In genomic region chr15:93456005-93456404, GRCm38 (mm10) we compare ENCODE assay signal across 13 mouse cellular contexts. TPM values are rescaled to one million over a fixed set of nuclear protein-coding genes. Genes with fewer than 3 reads are reported as not detected.
DNase-seq lines count a peak whose midpoint lies in the region; ATAC-seq and TF ChIP-seq lines count a peak whose summit lies in the region.
"Had no signal": no experiment of that assay in that cellular context is flagged by ENCODE, and none has a peak within 500 bp of the region (broad histone marks: within the 10 kb centered on the region; RNA-seq: fewer than 3 reads in every experiment).

No protein-coding gene starts in this region.

- no peak overlapping the region for H3K27ac ChIP-seq in heart, postnatal 0 days (ENCODE audit: low read depth)
- H3K27ac ChIP-seq in left cerebral cortex, adult 2 months, result no peak overlapping the region
- no peak overlapping the region for H3K27ac ChIP-seq in CH12.LX (ENCODE audit: insufficient read depth, low read depth)
- H3K27ac ChIP-seq: lung, embryonic 15.5 days; midbrain, embryonic 12.5 days had no signal

- H3K9ac ChIP-seq in heart, postnatal 0 days (replicated peaks; ENCODE audit: low read depth, low read length), result no peak overlapping the region
- no peak overlapping the region for H3K9ac ChIP-seq in CH12.LX (ENCODE audit: insufficient read depth, low read depth)
- H3K9ac ChIP-seq: heart, embryonic 12.5 days; lung, embryonic 15.5 days; midbrain, embryonic 12.5 days had no signal

- peak; percentile 44 for TF ChIP-seq RAD21 in CH12.LX (IDR thresholded peaks at IDR 0.05; ENCODE audit: low read depth, low read length)

- no peaks in the 10 kb centered on the region for H3K9me3 ChIP-seq in heart, postnatal 0 days (replicated peaks; ENCODE audit: control insufficient read depth, low read length)
- H3K9me3 ChIP-seq in CH12.LX (replicated peaks; ENCODE audit: low read length), result no peaks in the 10 kb centered on the region
- H3K9me3 ChIP-seq: heart, embryonic 12.5 days; lung, embryonic 15.5 days; midbrain, embryonic 12.5 days had no signal

- no peak for ATAC-seq in heart, postnatal 0 days (ENCODE audit: insufficient read depth, low read depth)

- 0 out of 2 replicates have a peak, but pooled peaks cover 2% of the 10 kb centered on the region for H3K79me2 ChIP-seq in CH12.LX (replicated peaks; ENCODE audit: control insufficient read depth, extremely low read depth, insufficient read depth, poor library complexity, severe bottlenecking)

- H3K36me3 ChIP-seq in heart, postnatal 0 days (replicated peaks; ENCODE audit: control insufficient read depth, insufficient read depth, low read length), result 0 out of 2 replicates have a peak, but pooled peaks cover 12% of the 10 kb centered on the region
- peaks cover 29 to 77% of the 10 kb centered on the region in 2 experiments for H3K36me3 ChIP-seq in CH12.LX (replicated peaks in 1 of 2; ENCODE audit: control insufficient read depth in 1 of 2, insufficient read depth in 1 of 2, low read length in 1 of 2)
- H3K36me3 ChIP-seq: midbrain, embryonic 12.5 days had no signal

- H3K4me2 ChIP-seq in heart, postnatal 0 days (ENCODE audit: low read depth, low read length), result no peak overlapping the region
- no peak overlapping the region for H3K4me2 ChIP-seq in CH12.LX (ENCODE audit: insufficient read depth, low read depth, poor library complexity, severe bottlenecking)
- H3K4me2 ChIP-seq: heart, embryonic 12.5 days; lung, embryonic 15.5 days; midbrain, embryonic 12.5 days had no signal

- no peak for TF ChIP-seq EP300 in heart, postnatal 0 days (IDR thresholded peaks at IDR 0.05; ENCODE audit: low read depth)
- no peak for TF ChIP-seq EP300 in CH12.LX (IDR thresholded peaks at IDR 0.05; ENCODE audit: low read length)

- intact Hi-C loops in heart, postnatal 10 days (cut with DNase I), result no loop called here
- intact Hi-C loops in left cerebral cortex, adult 2 months (cut with DNase I), result no loop called here
- intact Hi-C loops in left cerebral cortex, postnatal 14 days (cut with DNase I), result no loop called here

- no peaks in the 10 kb centered on the region for H3K27me3 ChIP-seq in heart, postnatal 0 days (ENCODE audit: control insufficient read depth, insufficient read depth, low read length)
- H3K27me3 ChIP-seq in CH12.LX (replicated peaks), result no peaks in the 10 kb centered on the region
- H3K27me3 ChIP-seq: heart, embryonic 12.5 days; lung, embryonic 15.5 days; midbrain, embryonic 12.5 days had no signal

- no peak overlapping the region for H3K4me3 ChIP-seq in heart, postnatal 0 days (ENCODE audit: low read depth, low read length)
- no peak overlapping the region for H3K4me3 ChIP-seq in left cerebral cortex, adult 2 months
- H3K4me3 ChIP-seq in CH12.LX (replicated peaks in 1 of 3; ENCODE audit: low read depth in 2 of 3, low read length in 2 of 3, poor library complexity in 1 of 3), result no peak overlapping the region
- H3K4me3 ChIP-seq: heart, embryonic 12.5 days; lung, embryonic 15.5 days; midbrain, embryonic 12.5 days had no signal

- dilution Hi-C loops in CH12.LX (cut with MboI; ENCODE audit: extremely low pct_ligation_motif_present, extremely low pct_unique_long_range_greater_than_20kb, low sequenced_read_pairs), result no loop called here

- no peak for DNase-seq in heart, postnatal 0 days (ENCODE audit: low spot score)
- no peak for DNase-seq in heart, postnatal 10 days
- DNase-seq in left cerebral cortex, adult 2 months (ENCODE audit: extremely low spot score in 1 of 2, low spot score in 2 of 2), result no peak
- no peak for DNase-seq in left cerebral cortex, postnatal 14 days (ENCODE audit: low spot score in 2 of 2)
- peak; percentile 23 for DNase-seq in CH12.LX (ENCODE audit: extremely low read depth)
- peak; percentile 12 for DNase-seq in brain, adult 2 months (ENCODE audit: low read depth, low spot score)
- no peak for DNase-seq in frontal cortex, postnatal 36 days (ENCODE audit: low spot score in 2 of 2)
- DNase-seq: adrenal gland, postnatal 10 days; right cerebral cortex, postnatal 4 days; thymus, adult 2 months had no signal

- in situ Hi-C loops in CH12.LX (cut with MboI; ENCODE audit: low pct_ligation_motif_present, low pct_unique_long_range_greater_than_20kb, low sequenced_read_pairs), result no loop called here

- TF ChIP-seq POLR2A in CH12.LX (IDR thresholded peaks at IDR 0.05; ENCODE audit: low read depth, low read length), result no peak

- TF ChIP-seq CTCF in heart, postnatal 0 days (IDR thresholded peaks at IDR 0.05; ENCODE audit: low read depth), result peak; percentile 29; the same call in 1 of the 2 replicates
- TF ChIP-seq CTCF in left cerebral cortex, adult 2 months (IDR thresholded peaks at IDR 0.05), result peak; percentile 53
- TF ChIP-seq CTCF in CH12.LX (conservative IDR thresholded peaks at IDR 0.05 in 1 of 2, IDR thresholded peaks at IDR 0.05 in 1 of 2; ENCODE audit: low read depth in 2 of 2, low read length in 2 of 2), result peak in 1 of 2 experiments; percentile 62; a peak in 2 of 4 replicates

- H3K4me1 ChIP-seq in heart, postnatal 0 days (ENCODE audit: control insufficient read depth, insufficient read depth), result no peaks in the 10 kb centered on the region
- H3K4me1 ChIP-seq in CH12.LX (ENCODE audit: control insufficient read depth in 1 of 2, insufficient read depth in 2 of 2), result peaks cover 0 to 12% of the 10 kb centered on the region in 2 experiments; a peak in 1 of 4 replicates
- H3K4me1 ChIP-seq: lung, embryonic 15.5 days; midbrain, embryonic 12.5 days had no signal

TF ChIP-seq in CH12.LX, 34 proteins besides CTCF, POLR2A, EP300 and RAD21:
- TF ChIP-seq BHLHE40 (IDR thresholded peaks at IDR 0.05; ENCODE audit: low read depth, low read length) (no peak), POLR2AphosphoS2 (IDR thresholded peaks at IDR 0.05; ENCODE audit: low read depth, low read length) (no peak), JUND (conservative IDR thresholded peaks at IDR 0.05; ENCODE audit: low read depth, low read length) (no peak), IRF4 (IDR thresholded peaks at IDR 0.05; ENCODE audit: low read depth, low read length) (no peak), ZNF384 (IDR thresholded peaks at IDR 0.05; ENCODE audit: low read depth, low read length) (peak; percentile 35; the same call in 1 of the 2 replicates), NRF1 (IDR thresholded peaks at IDR 0.05; ENCODE audit: low read depth, low read length) (no peak), MEF2A (IDR thresholded peaks at IDR 0.05; ENCODE audit: borderline replicate concordance, low read depth, low read length) (no peak), SMC3 (IDR thresholded peaks at IDR 0.05; ENCODE audit: low read depth, low read length) (peak; percentile 44), USF1 (IDR thresholded peaks at IDR 0.05; ENCODE audit: low read depth, low read length) (no peak), USF2 (conservative IDR thresholded peaks at IDR 0.05; ENCODE audit: low read depth, low read length) (no peak)

RNA-seq across cellular contexts. Expression of gene Pphln1, which starts 57.9 kb away (rescaled TPM):
- total RNA-seq in heart, postnatal 0 days (2014; rRNA removed; ENCODE audit: low replicate concordance), result 11.1 and 17.8 TPM in 2 replicates
- polyA plus RNA-seq in heart, postnatal 0 days (2015; fragmentation: Nextera tagmentation; extraction: Ambion mirVana), result 21.3 and 22.6 TPM in 2 replicates
- total RNA-seq in heart, postnatal 10 days (2021), result 10 to 100 TPM; 27.6 to 29.5 TPM
- 10 to 100 TPM; 38.7 to 41.7 TPM for total RNA-seq in left cerebral cortex, adult 2 months (2021)
- 10 to 100 TPM; 34.8 to 37.3 TPM for total RNA-seq in left cerebral cortex, postnatal 14 days (2021)
- 22.9 and 27.9 TPM in 2 replicates for total RNA-seq in CH12.LX (2012; rRNA removed)
- 63.9 and 69.0 TPM in 2 replicates for total RNA-seq in CH12.LX (2014; rRNA removed)
- polyA plus RNA-seq in CH12.LX (2012; ENCODE audit: insufficient read length, low read depth), result 59.3 and 59.9 TPM in 2 replicates

RNA-seq across cellular contexts. Expression of gene Zcrb1, which starts 57.9 kb away (rescaled TPM):
- total RNA-seq in heart, postnatal 0 days (2014; rRNA removed; ENCODE audit: low replicate concordance), result 17.8 and 24.6 TPM in 2 replicates
- 133 and 136 TPM in 2 replicates for polyA plus RNA-seq in heart, postnatal 0 days (2015; fragmentation: Nextera tagmentation; extraction: Ambion mirVana)
- 10 to 100 TPM; 69.9 to 75.5 TPM for total RNA-seq in heart, postnatal 10 days (2021)
- total RNA-seq in left cerebral cortex, adult 2 months (2021), result 10 to 100 TPM; 81.6 to 89.6 TPM
- 10 to 100 TPM; 75.2 to 83.9 TPM for total RNA-seq in left cerebral cortex, postnatal 14 days (2021)
- total RNA-seq in CH12.LX (2012; rRNA removed), result 49.1 and 56.7 TPM in 2 replicates
- 60.3 and 72.7 TPM in 2 replicates for total RNA-seq in CH12.LX (2014; rRNA removed)
- polyA plus RNA-seq in CH12.LX (2012; ENCODE audit: insufficient read length, low read depth), result 145 and 146 TPM in 2 replicates

Comparison
In these comparisons a context has a peak if more than half of its experiments do, and no peak if none do; other contexts are left out.
1. DNase-seq: peak in CH12.LX (single experiment) and brain, adult 2 months (single experiment); none in heart, postnatal 0 days (single experiment), heart, postnatal 10 days (0 of 2), left cerebral cortex, adult 2 months (0 of 2), left cerebral cortex, postnatal 14 days (0 of 2) and frontal cortex, postnatal 36 days (0 of 2).